Mouse (Mus musculus): ENCODE results near the gene Cep97. TPM values are rescaled to one million over a fixed set of nuclear protein-coding genes. Genes with fewer than 3 reads are reported as not detected.

Cep97 gene
- polyA plus RNA-seq, 1 experiment from 2014 or later: 19.0 TPM

DNA sequence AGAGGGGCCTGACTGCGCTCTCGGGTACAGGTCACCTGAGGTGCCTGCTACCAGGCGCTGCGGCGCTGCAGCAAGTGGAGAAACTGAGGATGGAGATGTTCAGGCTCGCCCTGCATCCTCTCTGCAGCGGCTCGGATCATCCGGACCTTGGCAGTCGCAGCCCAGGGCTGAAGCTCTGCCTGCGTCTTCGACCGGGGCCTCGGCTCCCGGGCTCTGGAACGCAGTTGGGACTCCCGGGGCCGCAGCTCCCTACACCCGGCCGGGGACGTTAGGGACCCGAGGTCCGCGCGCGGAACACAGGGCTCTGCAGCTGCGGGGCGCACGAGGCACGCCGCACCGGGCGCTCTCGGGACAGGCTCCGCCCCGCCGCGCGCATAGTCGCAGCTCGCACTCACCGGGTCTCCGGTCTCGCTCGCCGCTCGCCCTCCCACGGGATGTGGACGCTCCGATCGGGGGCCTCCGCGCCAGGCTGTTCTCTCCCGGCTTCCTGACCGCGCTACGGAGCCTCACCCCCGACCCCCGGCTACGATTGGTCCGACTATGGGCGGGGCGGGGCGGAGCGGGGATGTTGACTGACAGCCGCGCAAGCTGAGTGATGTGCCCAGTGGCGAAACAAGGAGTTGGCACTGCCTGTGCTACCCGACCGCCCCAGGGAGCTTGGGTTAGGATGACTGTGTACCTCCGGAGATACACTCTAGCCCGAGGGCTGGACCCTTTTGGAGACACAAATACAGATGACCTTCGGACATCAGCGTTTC lies 39.6 kb downstream of the Cep97 start, which contains the start of gene Nxpe3:
Gene Nxpe3, minus strand, starts transcription at position 393 of the 758 bp plus-strand sequence.
- no peaks in the 10 kb centered on the region for H3K9me3 ChIP-seq
- H3K4me3 ChIP-seq: peak within 1 kb of the TSS; percentile 70
- peaks cover 5% of the 10 kb centered on the region for H3K4me1 ChIP-seq
- no peaks in the 10 kb centered on the region for H3K27me3 ChIP-seq (replicated peaks)
- H3K9ac ChIP-seq: peak within 1 kb of the TSS; percentile 76
- H3K27ac ChIP-seq: peak within 1 kb of the TSS; percentile 68
- H3K36me3 ChIP-seq: no peaks in the 10 kb centered on the region
- WGBS: under 1% methylated on average over 74 of the region's 74 CpGs
- peak; percentile 97 for ATAC-seq (ENCODE audit: low FRiP score, low read depth)
- H3K4me2 ChIP-seq (replicated peaks): peak within 1 kb of the TSS; percentile 85

DNA sequence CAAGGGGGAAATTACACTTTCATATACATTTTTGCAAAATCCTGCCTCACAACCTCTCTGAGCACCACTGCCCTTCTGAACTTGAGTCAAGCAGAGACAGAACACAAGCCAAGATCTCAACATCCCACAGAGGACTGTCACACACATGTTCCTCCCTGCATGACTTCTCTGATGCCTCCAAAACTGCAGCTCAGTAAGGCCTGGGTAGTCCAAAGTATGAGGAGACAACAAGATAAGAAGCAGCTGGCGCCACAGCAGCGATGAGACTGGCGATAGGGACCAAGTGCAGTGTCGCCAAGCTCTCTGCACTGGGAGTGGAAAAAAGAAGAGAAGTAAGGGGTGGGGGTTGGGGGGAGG lies 40.1 kb downstream of the Cep97 start:
- Histone ChIP-seq H3K4me2 (replicated peaks) (peak overlapping the region; percentile 85), H3K9me3 (no peaks in the 10 kb centered on the region), H3K4me3 (peak overlapping the region; percentile 70), H3K36me3 (no peaks in the 10 kb centered on the region), H3K27ac (0 out of 2 replicates have a peak overlapping the region, but pooled peaks have one; percentile 68), H3K4me1 (peaks cover 5% of the 10 kb centered on the region), H3K27me3 (replicated peaks) (no peaks in the 10 kb centered on the region), H3K9ac (peak overlapping the region; percentile 76)
- ATAC-seq (ENCODE audit: low FRiP score, low read depth): no peak
- WGBS: 0% methylated on average over 4 of the region's 4 CpGs

DNA sequence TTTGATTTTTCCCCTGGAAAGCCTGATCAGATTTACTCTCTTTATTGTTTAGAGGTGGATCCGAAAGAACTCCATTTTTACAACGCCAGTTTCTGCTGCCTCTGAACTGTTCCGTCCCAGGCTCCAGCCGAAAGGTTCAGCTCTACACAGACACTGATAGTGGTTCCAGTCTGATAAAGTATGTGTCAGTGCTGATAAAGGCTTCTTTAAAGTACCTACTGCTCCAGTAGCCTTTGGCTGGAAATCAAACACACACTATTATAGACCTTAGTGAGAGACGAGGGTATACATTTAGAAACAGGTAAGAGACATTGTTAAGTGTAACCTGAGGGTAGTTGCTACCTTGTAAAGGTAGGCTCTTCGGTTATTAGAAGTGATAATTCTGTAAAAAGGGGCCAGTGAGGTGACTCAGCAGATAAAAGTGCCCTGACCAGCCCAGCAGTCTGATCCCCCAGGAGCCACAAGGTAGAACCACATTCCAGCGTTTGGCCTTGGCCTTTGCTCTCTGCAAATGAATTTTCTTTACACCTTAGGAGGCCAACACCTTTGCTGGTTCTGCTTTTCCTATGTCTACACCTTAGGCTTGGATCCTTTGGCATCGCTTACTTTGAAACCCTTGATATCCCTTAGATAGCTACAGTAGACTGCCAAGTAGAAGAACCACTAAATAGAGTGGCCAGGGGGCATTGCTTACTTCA lies 41.1 kb downstream of the Cep97 start:
- Histone ChIP-seq H3K36me3 (no peaks in the 10 kb centered on the region), H3K4me3 (no peak overlapping the region), H3K9ac (no peak overlapping the region), H3K4me1 (peaks cover 5% of the 10 kb centered on the region), H3K4me2 (replicated peaks) (peak overlapping the region; percentile 85; the same call in 1 of the 2 replicates), H3K9me3 (no peaks in the 10 kb centered on the region), H3K27me3 (replicated peaks) (no peaks in the 10 kb centered on the region), H3K27ac (no peak overlapping the region)
- ATAC-seq (ENCODE audit: low FRiP score, low read depth): no peak
- WGBS: 89% methylated on average over 8 of the region's 8 CpGs

GRCm38 (mm10) chr16:55892484-55892883 lies 42.2 kb downstream of the Cep97 start:
- Histone ChIP-seq H3K27ac (no peak overlapping the region), H3K36me3 (no peaks in the 10 kb centered on the region; the same call in 1 of the 2 replicates), H3K9ac (no peak overlapping the region), H3K4me2 (replicated peaks) (no peak overlapping the region), H3K9me3 (no peaks in the 10 kb centered on the region), H3K27me3 (replicated peaks) (no peaks in the 10 kb centered on the region), H3K4me3 (no peak overlapping the region), H3K4me1 (peaks cover 5% of the 10 kb centered on the region)
- WGBS: 76% methylated on average over 7 of the region's 7 CpGs
- ATAC-seq (ENCODE audit: low FRiP score, low read depth): no peak

- ATAC-seq (ENCODE audit: low FRiP score, low read depth): no peak
- Histone ChIP-seq H3K4me2 (replicated peaks) (no peak overlapping the region), H3K27me3 (replicated peaks) (no peaks in the 10 kb centered on the region), H3K27ac (no peak overlapping the region), H3K9ac (no peak overlapping the region), H3K9me3 (no peaks in the 10 kb centered on the region), H3K4me1 (peaks cover 5% of the 10 kb centered on the region), H3K4me3 (no peak overlapping the region), H3K36me3 (no peaks in the 10 kb centered on the region; the same call in 1 of the 2 replicates)
- 97% methylated on average over 7 of the region's 7 CpGs for WGBS
Observed at GRCm38 (mm10) chr16:55891346-55891745, 43.3 kb downstream of the Cep97 start.

DNA sequence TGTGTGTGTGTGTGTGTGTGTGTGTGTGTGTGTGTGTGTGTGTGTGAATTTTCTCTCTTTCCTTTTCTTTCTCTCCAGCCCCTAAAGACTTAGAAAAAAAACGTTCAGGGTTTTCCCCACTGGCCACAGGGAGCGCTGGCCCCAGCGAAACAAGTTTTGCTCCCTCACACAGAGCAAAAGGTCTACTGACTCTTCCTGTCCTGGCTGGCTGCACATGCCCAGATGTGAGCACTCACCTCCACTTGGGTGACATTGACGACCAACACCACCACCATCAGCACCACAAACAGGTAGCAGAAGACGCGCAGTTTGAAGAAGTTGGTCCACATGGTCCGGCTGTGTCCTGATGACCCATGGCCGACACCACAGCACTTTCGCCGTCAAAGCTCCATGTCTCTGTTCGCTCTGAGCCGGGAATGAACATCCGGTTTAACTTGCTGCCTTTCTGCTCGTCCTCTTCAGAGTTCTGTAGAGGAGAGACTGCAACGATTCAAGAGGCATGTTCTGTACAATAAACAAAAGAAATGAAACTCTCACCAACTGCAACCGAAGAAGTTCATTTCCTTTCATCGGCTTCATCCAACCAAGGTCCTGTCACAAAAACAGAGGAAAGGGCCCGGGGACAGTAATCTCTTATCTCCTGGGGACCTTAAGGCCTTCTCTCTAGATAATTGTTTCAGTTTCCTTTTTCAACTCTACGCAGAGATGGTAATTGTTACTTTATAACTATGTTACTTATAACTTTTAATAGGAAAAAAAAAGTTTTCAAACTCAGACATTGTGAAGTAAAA lies 44.1 kb downstream of the Cep97 start:
- Histone ChIP-seq H3K4me3 (no peak overlapping the region), H3K4me2 (replicated peaks) (no peak overlapping the region), H3K4me1 (peaks cover 5% of the 10 kb centered on the region), H3K27me3 (replicated peaks) (no peaks in the 10 kb centered on the region), H3K9ac (no peak overlapping the region), H3K36me3 (no peaks in the 10 kb centered on the region; the same call in 1 of the 2 replicates), H3K27ac (no peak overlapping the region), H3K9me3 (no peaks in the 10 kb centered on the region)
- ATAC-seq (ENCODE audit: low FRiP score, low read depth): no peak
- WGBS: 92% methylated on average over 19 of the region's 19 CpGs

GRCm38 (mm10) chr16:55889451-55889850 lies 45.2 kb downstream of the Cep97 start:
- Histone ChIP-seq H3K4me3 (no peak overlapping the region), H3K9me3 (no peaks in the 10 kb centered on the region), H3K9ac (no peak overlapping the region), H3K27ac (no peak overlapping the region), H3K36me3 (no peaks in the 10 kb centered on the region; the same call in 1 of the 2 replicates), H3K4me2 (replicated peaks) (no peak overlapping the region), H3K4me1 (peaks cover 4% of the 10 kb centered on the region), H3K27me3 (replicated peaks) (no peaks in the 10 kb centered on the region)
- ATAC-seq (ENCODE audit: low FRiP score, low read depth): no peak
- 83% methylated on average over 3 of the region's 3 CpGs for WGBS

GRCm38 (mm10) chr16:55888584-55888960 lies 46.1 kb downstream of the Cep97 start:
- H3K4me1 ChIP-seq: no peaks in the 10 kb centered on the region
- no peaks in the 10 kb centered on the region; the same call in 1 of the 2 replicates for H3K36me3 ChIP-seq
- no peaks in the 10 kb centered on the region for H3K27me3 ChIP-seq (replicated peaks)
- ATAC-seq (ENCODE audit: low FRiP score, low read depth): no peak
- no peak overlapping the region for H3K27ac ChIP-seq
- WGBS: 86% methylated on average over 3 of the region's 3 CpGs
- H3K4me3 ChIP-seq: no peak overlapping the region
- no peak overlapping the region for H3K4me2 ChIP-seq (replicated peaks)
- H3K9me3 ChIP-seq: no peaks in the 10 kb centered on the region
- H3K9ac ChIP-seq: no peak overlapping the region

GRCm38 (mm10) chr16:55887814-55888583 lies 46.7 kb downstream of the Cep97 start:
- Histone ChIP-seq H3K27me3 (replicated peaks) (no peaks in the 10 kb centered on the region), H3K9ac (no peak overlapping the region), H3K36me3 (no peaks in the 10 kb centered on the region; the same call in 1 of the 2 replicates), H3K27ac (no peak overlapping the region), H3K4me1 (no peaks in the 10 kb centered on the region), H3K4me3 (no peak overlapping the region), H3K4me2 (replicated peaks) (no peak overlapping the region), H3K9me3 (no peaks in the 10 kb centered on the region)
- ATAC-seq (ENCODE audit: low FRiP score, low read depth): 0 out of 2 replicates have a peak, but pooled peaks have one; percentile 37
- 62% methylated on average over 7 of the region's 7 CpGs for WGBS

GRCm38 (mm10) chr16:55884246-55884645 lies 50.4 kb downstream of the Cep97 start:
- H3K4me2 ChIP-seq (replicated peaks): no peak overlapping the region
- 84% methylated on average over 11 of the region's 11 CpGs for WGBS
- H3K4me3 ChIP-seq: no peak overlapping the region
- no peaks in the 10 kb centered on the region for H3K9me3 ChIP-seq
- H3K27ac ChIP-seq: no peak overlapping the region
- no peaks in the 10 kb centered on the region for H3K4me1 ChIP-seq
- no peak overlapping the region for H3K9ac ChIP-seq
- H3K27me3 ChIP-seq (replicated peaks): no peaks in the 10 kb centered on the region
- no peaks in the 10 kb centered on the region; the same call in 1 of the 2 replicates for H3K36me3 ChIP-seq
- ATAC-seq (ENCODE audit: low FRiP score, low read depth): no peak

DNA sequence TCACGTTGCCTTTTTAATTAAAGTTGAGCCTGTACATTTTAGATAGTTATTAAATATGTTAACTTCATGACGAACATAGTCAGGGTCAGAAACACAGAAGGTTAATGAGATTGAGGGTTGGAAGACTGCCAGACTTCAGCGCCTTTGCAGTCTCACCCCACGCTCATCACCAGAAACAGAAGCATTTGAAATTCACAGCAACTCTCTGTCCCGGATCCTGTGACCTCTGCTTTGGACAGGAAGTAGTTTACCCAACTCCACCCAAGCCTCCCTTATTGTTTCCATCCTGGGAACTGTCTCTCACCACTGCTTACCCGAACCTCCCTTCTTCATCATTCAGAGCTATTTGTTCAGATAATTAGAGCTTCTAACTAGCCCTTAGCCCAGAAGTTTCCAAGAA lies 58.6 kb downstream of the Cep97 start:
- H3K9ac ChIP-seq: no peak overlapping the region
- 75% methylated on average over 6 of the region's 6 CpGs for WGBS
- ATAC-seq (ENCODE audit: low FRiP score, low read depth): no peak

More for the DNA sequence above, 58.6 kb downstream of the Cep97 start:
- Histone ChIP-seq H3K36me3 (no peaks in the 10 kb centered on the region), H3K4me3 (no peak overlapping the region), H3K9me3 (no peaks in the 10 kb centered on the region), H3K27ac (no peak overlapping the region), H3K4me1 (no peaks in the 10 kb centered on the region), H3K27me3 (replicated peaks) (no peaks in the 10 kb centered on the region), H3K4me2 (replicated peaks) (no peak overlapping the region)

All from neural tube, embryonic 12.5 days (tissue).